Mouse (Mus musculus) brain, adult 2 months (tissue): ENCODE results near the gene Ttc23.

Experiments
- DNase-seq: peaks from one replicate; pipeline ENCODE4 v3.0.0; 2011; ENCODE audit warnings: low read depth, low spot score

Ttc23 gene

DNA sequence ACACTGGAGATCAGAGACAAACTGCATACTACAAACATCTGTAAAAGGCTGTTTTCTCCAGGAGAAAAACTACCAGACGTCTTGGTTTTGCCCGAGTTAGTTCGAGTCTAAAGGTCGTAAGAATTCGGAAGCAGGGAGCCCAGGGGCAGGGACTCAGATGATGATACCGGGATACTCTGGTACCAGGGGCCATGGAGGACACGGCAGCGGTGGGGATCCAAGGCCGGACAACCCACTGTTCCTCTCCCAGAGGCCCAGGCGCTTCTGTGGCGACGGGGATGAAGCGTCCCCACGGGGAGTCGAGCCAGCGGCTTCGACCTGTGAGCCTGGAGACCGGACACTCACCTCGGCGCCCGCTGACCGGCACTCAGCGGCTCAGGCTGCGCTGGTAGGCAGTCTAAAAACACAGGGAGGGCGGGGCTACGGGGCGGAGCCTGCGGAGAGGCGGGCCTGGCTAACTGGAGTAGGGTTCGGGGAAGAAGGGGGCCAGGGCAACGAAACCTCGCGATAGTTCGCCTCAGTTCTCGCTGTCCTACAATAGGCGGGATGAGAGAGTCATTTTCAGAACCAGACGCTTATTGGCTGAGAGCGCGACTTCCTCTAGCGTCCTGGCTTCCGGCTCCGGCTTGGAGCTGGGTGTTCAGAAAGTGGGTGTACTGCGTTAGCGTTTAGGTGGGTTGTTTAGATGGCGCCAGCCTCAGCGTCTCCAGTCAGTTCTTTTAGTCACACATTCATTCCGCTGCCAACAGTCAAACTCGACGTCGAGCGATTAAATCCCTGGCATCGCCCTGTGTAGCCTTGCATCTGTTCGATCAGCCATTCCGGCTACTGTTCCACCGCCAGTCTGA lies 2.2 kb upstream of the Ttc23 start, which contains the start of gene Lrrc28:
Gene Lrrc28, minus strand, starts transcription at position 436 of the 848 bp plus-strand sequence.
- peak; percentile 100 for DNase-seq

DNA sequence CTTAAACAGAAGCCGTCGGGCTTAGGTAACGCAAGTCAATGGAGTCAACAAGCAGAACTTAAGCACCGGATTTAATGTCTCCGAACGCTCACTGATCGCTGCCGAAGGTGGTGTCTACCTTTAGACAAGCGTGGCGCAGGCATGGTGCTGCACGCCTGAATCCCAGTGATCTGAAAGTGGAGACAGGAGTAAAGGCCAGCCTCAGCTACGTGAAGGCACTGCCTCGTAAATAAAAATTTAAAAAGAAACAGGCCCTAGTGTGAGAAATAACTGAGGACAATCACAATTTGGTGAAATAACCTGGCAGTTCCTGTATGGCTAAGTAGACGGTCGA lies 1.6 kb upstream of the Ttc23 start:
- no peak for DNase-seq

DNA sequence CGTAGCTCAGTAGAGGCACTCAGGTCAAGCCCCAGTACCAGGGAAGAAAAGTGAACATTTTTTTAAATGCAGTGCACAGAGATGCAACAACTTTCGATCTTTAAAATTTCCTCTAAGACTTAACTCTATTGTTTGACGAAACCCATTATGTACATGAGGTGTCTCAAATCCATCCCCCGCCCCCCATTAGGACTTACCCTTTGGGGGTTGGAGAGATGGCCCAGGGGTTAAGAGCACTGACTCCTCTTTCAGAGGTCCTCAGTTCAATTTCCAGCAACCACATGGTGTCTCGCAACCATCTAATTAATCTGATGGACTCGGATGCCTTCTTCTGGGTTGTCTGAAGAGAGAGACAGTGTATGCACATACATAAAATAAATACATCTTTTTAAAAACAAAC lies 1.1 kb upstream of the Ttc23 start:
- DNase-seq = no peak

DNA sequence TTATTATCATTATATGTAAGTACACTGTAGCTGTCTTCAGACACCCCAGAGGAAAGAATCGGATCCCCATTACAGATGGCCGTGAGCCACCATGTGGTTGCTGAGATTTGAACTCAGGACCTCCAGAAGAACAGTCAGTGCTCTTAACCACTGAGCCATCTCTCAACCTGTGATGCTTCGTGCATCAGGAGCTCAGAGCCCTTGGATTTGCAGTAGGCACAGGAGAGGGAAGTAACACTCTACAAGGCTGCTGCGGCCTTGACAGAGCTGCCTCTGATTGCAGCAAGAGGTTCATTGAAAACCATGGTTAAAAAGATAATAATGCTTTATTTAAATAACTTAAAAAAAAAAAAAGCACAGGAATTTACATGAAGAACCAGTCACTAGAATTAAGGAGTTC lies 1.2 kb downstream of the Ttc23 start:
- DNase-seq = no peak

DNA sequence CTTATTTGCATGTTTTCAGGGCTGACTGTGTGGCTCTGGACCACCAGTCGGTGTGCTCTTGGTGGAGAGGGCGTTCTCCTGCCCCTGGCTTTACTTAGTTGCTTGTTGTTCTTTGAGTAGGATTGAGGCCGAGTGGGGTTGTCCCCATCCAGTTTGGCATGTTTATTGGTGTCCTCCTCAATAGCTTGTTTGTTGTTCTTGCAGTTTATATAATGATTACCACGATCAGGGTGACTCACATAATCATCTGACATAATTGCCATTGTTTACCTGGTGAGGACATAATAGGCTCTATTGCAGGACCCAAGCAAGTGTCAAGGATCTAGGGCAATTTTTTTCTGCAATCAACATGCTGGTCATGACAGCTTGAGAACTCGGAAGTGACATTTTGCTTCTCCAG lies 5.0 kb downstream of the Ttc23 start:
- no peak for DNase-seq

DNA sequence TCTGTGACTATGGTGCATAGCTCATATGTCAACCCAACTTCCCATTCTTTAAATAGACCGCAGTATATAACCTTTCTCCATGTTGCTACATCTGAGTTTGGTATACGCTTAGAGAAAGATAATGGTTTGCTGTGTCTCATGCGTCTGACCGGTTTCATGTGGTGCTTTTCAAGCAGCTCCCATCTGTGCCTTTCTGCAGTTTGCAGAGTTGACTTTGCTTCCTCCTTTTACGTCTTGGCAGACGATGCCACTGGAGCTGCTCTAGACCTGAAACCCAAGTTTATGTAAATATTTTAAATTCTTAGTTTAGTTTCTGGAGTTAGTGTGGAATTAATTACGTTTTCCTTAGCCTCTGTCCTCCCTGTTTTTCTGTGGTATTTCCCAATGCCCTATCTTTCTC lies 7.5 kb downstream of the Ttc23 start:
- peak; percentile 18 for DNase-seq

DNA sequence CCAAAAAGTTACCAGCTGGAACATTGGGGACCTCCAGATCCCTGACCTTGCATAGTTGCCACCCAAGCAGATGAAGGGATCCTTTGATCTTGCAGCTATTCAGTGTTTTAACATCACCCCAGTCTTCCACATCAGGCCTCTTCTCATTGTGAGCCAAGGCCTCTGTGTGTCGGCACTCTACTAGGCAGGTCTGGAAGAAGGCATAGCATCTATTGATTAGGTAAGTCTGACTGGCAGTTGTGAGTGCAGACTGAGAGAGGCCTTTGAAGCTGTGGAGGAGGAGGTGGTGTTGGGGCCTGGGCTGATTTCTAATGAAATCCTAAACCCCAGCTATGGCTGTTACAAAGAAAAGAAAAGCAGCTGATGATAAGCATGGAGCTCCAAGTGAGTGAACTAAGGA lies 8.0 kb downstream of the Ttc23 start:
- DNase-seq = no peak

DNA sequence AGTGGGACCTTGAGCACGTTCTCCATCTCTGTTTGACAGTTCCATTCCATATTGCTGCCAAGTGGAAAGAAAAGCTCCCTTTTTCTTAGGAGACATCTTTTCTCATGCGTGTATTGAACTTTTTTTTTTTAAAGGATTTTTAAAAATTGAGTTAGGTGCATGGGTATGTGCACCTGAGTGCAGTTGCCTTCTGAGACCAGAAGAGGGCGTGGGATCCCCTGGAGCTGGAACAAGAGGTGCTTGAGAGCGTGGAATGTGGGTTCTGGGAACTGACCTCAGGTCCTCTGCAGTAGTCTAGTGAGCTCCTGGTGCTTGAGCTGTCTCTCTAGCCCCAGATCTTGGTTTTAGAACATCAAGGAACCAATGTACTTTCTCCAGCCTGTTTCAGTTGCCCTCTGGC lies 10.9 kb downstream of the Ttc23 start:
- no peak for DNase-seq

DNA sequence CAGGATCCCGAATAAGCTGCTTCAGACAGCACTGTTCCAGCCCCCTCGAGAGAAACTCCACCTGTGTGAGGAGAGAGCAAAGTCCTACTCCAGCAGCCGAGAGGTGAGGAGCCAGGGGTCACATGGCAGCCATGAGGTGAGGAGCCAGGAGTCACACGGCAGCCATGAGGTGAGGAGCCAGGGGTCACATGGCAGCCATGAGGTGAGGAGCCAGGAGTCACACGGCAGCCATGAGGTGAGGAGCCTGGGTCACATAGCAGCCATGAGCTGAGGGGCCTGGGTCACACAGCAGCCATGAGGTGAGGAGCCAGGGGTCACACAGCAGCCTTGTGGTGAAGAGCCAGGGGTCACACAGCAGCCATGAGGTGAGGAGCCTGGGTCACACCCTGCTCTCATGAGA lies 15.2 kb downstream of the Ttc23 start:
- no peak for DNase-seq

DNA sequence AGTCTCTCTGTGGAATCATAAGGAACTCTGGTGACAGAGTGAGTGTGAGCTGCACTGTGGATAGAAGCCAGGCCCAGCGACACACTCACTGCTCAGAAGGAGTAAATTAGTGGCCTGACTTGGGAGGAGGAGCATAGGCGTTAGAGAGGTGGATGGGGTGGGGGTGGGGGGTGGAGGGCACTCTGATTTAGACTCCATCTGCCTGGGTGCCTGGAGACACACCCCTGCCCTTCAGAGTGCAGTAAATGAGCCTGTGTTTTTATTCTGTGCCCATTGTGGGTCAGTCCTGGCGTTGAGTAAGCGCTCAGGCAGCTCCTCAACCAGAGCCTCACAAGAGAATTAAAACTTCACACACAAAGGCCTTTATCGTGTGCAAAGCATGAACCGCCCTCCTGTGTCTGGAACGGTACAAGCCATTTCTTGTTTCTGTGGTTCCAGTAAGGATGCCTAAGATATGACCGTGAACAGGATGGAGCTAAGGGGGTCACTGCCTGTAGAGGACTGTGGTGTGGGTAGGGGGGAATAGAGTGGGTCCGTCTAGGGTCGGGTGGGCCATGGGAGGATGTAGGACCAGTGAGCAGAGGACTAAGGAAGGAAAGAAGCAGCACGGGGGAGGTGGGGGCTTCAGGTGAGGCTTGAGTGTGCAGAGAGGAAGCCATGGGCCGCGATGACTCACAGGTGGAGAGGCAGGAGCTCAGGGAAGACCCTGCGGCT lies 16.9 kb downstream of the Ttc23 start:
- DNase-seq = no peak

DNA sequence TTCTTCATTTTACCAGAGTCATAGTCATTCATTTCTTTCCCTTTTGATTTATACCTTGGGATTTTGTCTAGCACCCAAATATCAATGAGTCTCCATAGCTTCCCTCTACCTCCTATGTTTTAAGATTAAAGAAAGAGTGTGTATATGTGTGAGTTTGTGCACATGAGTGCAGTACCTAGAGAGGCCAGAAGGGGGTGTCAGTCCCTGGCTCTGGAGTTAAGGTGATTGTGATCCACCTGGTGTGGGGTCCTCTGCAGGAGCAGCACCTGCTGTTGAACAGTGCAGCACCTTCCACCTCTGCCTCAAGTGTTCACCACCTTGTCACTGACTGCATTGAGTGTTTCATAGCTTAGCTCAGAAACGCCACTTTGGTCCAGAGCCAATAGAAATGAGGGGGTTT lies 23.8 kb downstream of the Ttc23 start:
- no peak for DNase-seq

DNA sequence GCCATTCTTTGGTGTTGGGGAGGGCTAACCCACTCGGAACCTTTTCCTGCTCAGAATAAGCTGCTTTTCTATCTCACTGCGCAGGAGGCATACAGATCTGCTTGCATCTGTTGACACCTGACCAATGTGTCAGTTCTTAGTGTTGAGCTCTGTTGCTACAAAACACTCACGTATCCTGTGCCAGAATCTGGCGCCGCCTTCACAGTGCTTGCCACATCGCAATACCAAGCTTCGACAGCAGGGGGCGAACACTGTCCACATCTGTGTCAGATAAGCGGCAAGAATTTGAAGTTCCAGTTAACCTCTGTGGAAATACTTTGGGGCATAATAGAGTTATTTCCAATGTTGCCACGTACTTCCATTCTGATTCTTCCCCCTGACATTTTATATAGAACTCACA lies 25.4 kb downstream of the Ttc23 start:
- DNase-seq = peak; percentile 96

DNA sequence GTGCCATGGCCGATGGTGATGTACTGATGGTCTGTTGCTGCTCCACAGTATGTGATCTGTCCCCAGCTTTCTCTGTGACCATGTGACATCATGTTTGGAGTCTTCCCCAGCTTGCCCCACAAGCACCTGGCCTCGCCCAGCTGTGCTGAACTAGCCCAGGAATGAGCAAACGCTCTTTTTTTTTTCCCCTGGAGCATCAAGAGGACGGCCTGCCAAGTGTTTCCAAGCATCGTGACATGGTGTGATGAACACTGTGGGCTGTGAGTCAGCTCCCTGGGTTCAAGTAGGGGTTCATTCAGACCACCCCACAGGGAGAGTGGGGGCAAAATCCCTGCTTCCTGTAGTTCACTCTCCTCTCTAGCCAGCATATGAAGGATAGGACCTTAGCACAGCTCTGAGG lies 26.4 kb downstream of the Ttc23 start:
- DNase-seq = no peak

DNA sequence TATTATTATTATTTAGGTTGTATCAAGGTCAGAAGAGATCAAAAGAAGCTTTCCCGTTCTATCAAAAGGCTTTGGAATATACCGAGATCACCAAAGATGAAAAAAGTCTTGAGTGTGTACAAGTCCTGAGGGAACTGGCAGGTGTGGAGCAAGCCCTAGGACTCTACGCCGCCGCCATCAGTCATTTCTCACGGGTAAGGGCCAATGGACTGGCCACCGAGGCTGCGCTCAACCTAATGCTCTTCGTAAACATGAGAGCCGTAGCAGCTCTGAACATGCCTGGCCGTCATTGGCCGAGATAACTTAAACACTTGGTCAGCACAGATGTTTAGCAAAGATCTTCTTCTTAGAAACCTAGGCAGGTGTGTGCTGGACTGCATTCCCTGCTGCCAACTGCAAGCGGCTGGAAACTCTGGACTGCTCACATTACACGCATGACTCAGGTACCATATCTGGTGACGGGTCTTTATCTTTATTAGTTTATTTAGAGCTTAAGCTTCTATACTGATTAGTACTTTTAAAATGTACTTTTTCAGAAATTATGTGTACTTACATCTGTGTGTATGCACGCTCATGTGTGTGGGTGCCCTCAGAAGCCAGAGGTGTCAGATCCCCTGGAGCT lies 31.8 kb downstream of the Ttc23 start:
- no peak for DNase-seq

DNA sequence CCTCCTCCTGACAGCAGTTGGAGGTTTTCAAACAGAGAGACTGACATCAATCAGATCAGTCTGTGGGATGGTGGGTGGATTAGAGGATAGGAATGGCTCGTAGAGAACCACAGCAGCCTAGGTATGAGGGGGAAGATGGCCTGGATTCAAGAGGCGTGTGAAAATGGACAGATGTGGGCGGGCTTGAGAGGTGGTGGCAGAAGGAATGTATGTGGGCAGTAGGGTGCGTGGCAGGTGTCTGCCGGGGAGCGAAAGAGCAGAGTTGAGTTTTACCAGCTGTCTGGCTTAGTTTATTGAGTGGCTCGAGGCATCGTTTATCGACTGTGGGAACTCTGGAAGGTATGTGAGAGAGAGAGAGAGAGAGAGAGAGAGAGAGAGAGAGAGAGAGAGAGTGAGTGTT lies 33.9 kb downstream of the Ttc23 start:
- DNase-seq = no peak

DNA sequence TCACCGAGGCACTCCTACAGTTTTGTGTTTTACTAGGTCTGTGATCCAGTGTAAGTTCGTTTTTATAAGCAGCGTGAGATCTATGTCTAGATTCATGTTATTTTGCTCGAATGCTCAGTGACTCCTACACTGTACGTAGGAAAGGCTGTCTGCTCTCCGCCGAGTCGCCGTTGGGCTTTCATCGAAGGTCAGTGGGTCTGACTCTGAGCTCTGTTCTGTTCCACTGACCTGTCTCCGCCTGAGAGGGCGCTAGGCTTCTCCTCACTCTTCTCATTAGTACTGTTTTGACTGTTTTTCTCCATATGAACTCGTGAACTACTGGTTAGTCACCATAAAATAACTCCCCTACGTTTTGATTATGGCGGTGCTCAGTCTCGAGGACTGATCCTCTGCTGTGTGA lies 35.8 kb downstream of the Ttc23 start:
- no peak for DNase-seq

DNA sequence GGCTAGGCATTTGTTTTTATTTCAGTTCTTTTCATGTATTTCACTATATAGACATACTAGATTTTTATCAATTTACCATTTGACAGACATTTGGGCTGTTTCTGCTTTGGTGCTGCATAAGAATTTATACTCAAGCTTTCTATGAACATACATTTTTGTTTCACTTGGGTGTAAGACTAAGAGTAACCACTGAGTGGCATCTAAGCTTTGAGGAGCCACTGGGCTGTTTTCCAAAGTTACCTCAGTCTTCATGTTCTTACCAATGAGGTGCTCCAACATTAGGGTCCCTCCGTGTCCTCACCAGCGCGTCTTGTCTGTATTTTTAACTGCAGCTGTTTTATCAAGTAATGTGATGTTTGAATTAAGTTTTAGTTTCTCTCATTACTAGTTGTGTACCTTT lies 39.3 kb downstream of the Ttc23 start:
- peak; percentile 45 for DNase-seq

DNA sequence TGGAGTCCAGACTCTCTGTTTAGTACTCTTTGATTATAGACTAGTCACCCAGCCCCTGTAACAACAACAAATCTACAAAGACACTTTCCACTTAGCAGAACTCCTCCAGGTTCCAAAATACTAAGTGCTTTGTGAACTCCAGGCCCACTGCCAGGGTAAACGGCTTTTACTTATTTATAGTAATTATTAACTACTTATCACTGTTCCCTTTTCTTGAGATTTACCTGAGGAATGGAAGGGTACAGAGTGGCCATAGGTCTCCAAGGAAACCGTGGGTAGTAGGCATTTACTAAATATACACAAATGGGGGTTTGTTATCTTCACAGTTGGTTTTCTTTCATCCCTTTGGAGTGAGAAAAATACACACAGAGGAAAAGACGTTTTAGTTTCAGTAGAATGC lies 41.1 kb downstream of the Ttc23 start:
- no peak for DNase-seq

DNA sequence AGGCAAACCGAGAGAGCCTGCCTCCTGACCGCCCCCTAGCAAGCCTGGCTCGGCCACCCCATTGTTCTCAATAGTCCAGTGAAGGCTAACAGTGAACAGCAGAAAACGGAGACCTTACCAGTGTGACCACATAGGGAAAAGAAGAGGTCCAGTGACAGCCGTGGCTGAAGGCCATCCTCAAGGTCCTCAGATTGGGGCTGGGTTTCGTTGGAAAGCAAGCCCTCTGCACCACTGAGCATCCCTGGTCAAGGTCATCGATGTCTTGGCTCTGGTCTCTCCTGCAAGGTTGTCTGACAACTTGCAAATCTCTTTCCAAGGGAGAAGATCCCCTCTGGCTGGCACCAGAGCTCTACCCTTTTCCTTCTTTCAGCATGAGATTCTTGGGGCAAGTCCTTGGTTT lies 42.6 kb downstream of the Ttc23 start:
- DNase-seq = no peak

DNA sequence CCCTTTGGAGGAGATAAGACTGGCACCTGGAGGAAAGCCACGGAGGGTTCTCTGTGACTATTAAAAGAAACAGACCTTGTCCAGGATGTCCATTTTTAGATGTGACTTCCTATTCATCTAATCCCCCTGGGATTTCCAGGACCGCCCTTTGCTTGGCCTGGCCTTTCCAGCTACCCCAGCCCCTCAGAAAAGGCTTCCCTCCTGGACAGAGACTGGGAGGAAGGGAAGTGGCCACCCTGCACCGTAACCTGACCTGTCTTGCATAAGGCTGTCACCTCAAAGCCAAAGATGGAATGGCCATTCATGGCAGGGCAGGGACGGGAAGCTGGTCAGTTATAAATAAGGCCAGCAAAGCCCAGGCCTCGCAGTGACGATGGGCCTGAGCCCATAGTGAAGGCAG lies 43.8 kb downstream of the Ttc23 start:
- DNase-seq = no peak

DNA sequence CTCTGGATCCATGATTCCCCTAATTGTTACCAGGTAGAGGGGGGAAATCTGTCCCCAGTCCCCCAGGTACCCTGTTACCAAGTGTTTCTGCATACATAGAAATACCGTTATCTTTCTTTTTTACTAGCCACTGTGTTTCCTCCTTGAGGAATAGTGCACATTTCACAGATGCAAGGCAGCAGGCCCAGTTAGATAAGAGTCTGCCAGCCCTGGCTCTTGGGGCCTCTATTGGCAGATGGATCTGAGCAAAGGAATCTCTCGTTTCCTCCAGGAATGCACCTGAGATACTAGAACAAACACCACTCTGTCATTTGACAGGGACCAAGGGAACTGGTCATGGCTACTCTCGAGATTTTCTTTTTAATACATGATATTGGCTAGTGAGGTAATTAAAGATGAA lies 44.9 kb downstream of the Ttc23 start:
- no peak for DNase-seq

DNA sequence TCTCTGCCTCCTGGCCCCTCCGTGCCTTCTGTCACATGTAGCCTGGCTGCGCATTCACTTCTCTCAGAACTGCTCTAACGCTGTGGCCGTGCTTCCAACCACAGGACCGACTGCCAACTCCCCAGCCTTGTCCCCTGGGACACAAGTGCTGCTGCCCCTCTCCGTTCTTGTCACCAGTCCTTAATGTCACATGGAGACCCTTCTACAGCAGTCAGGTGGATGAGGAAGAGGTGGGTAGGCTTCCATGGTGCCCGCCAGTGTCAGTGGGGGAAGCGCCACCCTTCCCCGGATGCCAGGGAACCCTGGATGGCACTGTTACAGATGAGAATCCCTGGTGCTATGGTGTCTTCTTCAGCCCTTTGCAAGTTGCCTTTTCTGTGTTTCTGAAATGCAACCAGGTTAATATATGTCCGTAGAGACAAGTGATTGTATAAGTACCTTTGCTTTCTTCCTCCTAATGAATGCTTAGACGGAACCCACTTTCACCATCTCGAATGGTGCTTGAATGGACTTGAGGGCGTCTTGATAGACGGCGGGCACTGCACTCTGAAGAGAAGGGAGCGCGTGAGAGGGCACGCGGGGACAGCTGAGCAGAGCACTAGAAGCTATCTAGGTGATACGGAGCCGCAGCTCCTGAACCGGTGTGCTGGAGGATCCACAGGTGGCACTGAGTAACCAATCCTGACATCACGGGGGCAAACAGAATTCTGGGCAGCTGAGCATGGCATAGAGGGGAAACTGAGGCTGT lies 45.8 kb downstream of the Ttc23 start:
- no peak for DNase-seq
